Mouse (Mus musculus) bone marrow macrophage, adult 2 months (primary cell): Measurements from ENCODE around the gene Megf8.

Source experiments
- CTCF ChIP-seq: IDR thresholded peaks from 2 replicates; pipeline ENCODE4 v1.5.1; 2012; ENCODE audit warnings: low read depth, mild to moderate bottlenecking, low read length, moderate library complexity
- POLR2A ChIP-seq: IDR thresholded peaks from 2 replicates; pipeline ENCODE4 v1.6.1; 2012; ENCODE audit warnings: mild to moderate bottlenecking, low read depth, low read length, borderline replicate concordance

GRCm38 (mm10) chr7:25306614-25306996 is 10.4 kb upstream of the Megf8 start:
- TF ChIP-seq CTCF (no peak), POLR2A (no peak)
